Mouse (Mus musculus): Measurements from ENCODE around the gene Fam187b.
"Not testable (repeated sequence)": the region's sequence is repeated elsewhere in the genome, so short reads cannot be mapped to it uniquely, and the experiment has no call there.

Fam187b gene

GRCm38 (mm10) chr7:30973501-30974289 is at the start of gene Fam187b:
Gene Fam187b (plus strand): TSS chr7:30973790.
- DNase-seq (ENCODE audit: inconsistent age in 2 of 2, low spot score in 1 of 2), result peak; percentile 91 to 97

GRCm38 (mm10) chr7:30924071-30924470 is 49.5 kb upstream of the Fam187b start:
- DNase-seq (ENCODE audit: inconsistent age in 2 of 2, low spot score in 1 of 2), result no peak

DNA sequence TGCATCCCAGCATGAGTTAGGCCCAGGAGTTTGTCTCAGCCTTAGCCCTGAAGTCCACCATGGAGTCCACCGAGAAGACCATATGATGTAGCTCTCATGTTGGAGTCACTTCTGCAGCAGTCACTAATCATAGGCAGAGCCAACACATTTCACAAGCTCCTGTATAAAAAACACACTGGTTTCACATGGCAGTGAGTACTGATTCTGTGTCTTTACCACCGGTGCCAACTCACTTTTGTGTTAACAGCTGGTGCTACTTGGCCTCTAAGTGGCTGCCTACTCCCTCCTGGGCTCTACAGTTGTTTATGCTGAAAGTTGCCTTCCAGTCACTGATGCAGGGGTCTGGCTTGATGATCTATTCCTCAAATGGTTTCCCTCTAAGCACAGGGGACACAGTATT is 49.0 kb upstream of the Fam187b start, which contains the start of gene Hamp2:
Gene Hamp2 (minus strand): TSS at position 101 of the 400 bp plus-strand sequence.
- DNase-seq (ENCODE audit: inconsistent age in 2 of 2, low spot score in 1 of 2), result not testable (repeated sequence)

DNA sequence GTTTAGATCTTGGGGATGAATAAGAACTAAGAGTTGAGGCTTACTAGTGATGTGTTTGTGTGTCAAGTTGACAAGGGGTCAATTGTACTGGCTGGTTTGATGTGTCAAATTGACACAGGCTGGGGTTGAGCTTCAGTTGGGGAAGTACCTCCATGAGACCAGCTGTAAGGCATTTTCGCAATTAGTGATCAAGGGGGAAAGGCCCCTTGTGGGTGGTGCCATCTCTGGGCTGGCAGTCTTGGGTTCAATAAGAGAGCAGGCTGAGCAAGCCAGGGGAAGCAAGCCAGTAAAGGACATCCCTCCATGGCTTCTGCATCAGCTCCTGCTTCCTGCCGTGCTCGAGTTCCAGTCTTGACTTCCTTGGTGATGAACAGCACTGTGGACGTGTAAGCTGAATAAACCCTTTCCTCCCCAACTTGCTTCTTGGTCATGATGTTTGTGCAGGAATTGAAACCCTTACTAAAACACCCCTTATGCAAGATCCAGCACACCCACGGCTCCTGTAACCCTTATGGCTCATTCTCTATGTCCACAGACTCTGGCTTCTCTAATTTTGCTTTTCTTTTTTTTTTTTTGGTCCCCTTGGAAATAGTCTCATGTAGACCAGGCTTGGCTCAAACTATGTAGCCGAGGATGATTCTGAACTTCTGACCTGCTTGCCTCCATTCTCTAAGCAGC is 38.0 kb upstream of the Fam187b start:
- DNase-seq (ENCODE audit: inconsistent age in 2 of 2, low spot score in 1 of 2), result not testable (repeated sequence)

GRCm38 (mm10) chr7:30940070-30940469 is 33.5 kb upstream of the Fam187b start:
- DNase-seq (ENCODE audit: inconsistent age in 2 of 2, low spot score in 1 of 2), result not testable (repeated sequence)

DNA sequence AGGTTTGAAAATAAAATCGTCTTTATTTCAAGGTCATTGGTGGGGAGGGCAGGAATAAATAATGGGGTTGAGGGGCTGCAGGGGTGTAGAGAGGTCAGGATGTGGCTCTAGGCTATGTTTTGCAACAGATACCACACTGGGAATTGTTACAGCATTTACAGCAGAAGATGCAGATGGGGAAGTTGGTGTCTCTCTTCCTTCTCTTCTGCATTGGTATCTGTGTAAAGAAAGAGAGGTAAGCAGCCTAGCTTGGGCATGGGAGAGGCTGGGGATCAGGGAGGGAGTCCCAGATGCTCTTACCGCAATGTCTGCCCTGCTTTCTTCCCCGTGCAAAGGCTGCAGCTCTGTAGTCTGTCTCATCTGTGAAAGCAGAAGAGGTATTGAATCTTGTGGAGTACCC is 31.2 kb upstream of the Fam187b start:
- not testable (repeated sequence) for DNase-seq (ENCODE audit: inconsistent age in 2 of 2, low spot score in 1 of 2)

DNA sequence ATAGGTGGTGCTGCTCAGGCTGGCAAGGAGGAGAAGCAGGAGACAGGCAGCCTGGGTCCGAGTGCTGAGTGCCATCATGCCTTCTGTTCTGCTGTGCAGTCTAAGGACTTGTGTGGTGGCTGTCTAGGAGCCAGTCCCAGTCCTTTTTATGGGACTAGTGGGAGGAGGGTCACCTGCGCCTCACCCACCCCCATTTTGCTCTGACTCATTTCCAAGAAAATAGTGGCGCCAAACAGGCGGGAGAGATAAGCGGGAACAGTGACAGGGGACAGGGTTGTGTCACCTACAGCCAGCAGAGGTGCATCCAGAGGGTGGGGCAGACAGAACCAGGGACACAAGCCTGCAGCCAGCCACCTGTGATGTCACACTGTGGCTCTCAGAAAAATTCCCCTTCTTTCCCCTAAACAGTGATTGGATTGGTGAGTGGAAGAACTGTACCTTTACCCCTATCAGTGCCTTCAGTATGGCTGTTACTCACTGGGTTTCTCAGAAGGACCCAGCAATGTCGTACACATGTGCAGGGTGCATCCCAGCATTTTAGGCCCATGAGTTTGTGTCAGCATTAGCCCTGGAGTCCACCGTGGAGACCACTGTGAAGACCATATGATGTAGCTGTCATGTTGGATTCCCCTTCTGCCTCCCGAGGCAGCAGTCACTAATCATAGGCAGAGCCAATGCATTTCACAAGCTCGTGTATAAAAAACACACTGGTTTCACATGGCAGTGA is 29.5 kb upstream of the Fam187b start, which contains the start of gene Hamp:
Gene Hamp (minus strand): TSS at position 124 of the 727 bp plus-strand sequence.
- no peak for DNase-seq (ENCODE audit: inconsistent age in 2 of 2, low spot score in 1 of 2)

DNA sequence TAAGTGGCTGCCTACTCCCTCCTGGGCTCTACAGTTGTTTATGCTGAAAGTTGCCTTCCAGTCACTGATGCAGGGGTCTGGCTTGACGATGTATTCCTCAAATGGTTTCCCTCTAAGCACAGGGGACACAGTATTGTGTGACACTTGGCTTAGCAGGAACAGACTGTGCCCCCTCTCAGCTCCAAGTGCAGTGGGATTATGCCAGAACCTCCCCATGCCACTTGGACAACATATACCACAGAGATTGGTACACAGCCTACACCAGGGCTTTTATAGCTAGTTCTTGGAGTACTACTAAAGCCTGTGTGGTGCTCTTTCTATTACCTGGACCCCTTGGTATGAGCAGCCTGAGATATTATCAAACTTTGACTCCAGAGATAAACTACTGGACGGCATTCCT is 28.9 kb upstream of the Fam187b start:
- DNase-seq (ENCODE audit: inconsistent age in 2 of 2, low spot score in 1 of 2), result peak in 1 of 2 experiments; percentile 18

- peak in 1 of 2 experiments; percentile 33 for DNase-seq (ENCODE audit: inconsistent age in 2 of 2, low spot score in 1 of 2)
Measured at GRCm38 (mm10) chr7:30945466-30945865, 28.1 kb upstream of the Fam187b start.

GRCm38 (mm10) chr7:30945876-30946275 is 27.7 kb upstream of the Fam187b start:
- peak in 1 of 2 experiments; percentile 19 for DNase-seq (ENCODE audit: inconsistent age in 2 of 2, low spot score in 1 of 2)

DNA sequence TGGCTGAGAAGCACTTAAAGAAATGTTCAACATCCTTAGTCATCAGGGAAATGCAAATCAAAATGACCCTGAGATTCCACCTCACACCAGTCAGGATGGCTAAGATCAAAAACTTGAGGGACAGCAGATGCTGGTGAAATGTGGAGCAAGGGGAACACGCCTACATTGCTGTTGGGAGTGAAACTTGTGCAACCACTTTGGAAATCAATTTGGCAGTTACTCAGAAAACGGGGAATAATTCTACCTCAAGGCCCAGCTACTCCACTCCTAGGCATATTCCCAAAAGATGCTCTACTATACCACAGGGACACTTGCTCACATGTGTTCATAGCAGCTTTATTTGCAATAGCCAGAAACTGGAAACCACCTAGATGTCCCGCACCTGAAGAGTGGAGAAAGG is 23.7 kb upstream of the Fam187b start:
- peak in 1 of 2 experiments; percentile 81 for DNase-seq (ENCODE audit: inconsistent age in 2 of 2, low spot score in 1 of 2)

DNA sequence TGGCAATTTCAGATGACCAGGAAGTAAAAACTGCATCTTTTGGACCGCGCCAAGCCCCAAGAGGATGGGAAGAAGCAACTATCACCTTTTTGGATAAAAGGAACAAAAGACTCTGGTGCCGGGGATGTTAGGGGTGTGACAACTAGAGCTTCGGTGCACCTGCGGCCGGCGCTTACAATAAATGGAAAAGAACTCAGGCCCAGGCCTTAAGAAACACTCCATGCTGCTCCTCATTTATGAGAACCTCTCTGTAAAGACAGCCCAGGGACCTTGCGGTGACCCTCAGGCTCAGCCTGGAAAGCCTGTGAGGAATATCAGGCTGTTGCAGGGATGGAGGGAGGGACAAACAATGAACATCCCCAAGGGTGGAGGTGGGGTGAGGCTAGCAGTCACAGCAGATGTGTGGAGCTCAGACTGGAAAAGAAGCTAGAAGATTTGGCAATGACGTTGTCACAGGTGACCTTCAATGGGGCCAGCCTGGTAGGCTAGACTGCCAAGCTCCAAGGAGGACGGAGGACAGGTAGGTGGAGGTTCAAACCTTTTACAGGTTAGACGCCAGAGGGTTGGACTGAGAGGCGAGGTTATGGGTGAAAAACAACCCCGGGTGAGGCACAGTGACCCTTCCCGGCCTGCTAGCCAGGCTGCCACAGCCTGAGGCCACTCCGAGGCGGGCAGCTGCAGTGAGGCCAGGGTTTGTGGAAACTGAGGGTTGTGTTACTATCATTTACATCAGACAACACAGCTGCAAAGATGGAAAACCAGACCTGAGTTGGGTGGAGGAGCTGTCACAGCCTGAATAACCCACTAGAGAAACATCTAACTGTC is 20.9 kb upstream of the Fam187b start:
- peak in 1 of 2 experiments; percentile 57 for DNase-seq (ENCODE audit: inconsistent age in 2 of 2, low spot score in 1 of 2)

- peak; percentile 37 to 63 for DNase-seq (ENCODE audit: inconsistent age in 2 of 2, low spot score in 1 of 2)
Measured at GRCm38 (mm10) chr7:30953459-30953858, 20.1 kb upstream of the Fam187b start.

- peak; percentile 86 to 93 for DNase-seq (ENCODE audit: inconsistent age in 2 of 2, low spot score in 1 of 2)
Measured at GRCm38 (mm10) chr7:30954036-30954435, 19.6 kb upstream of the Fam187b start.

- DNase-seq (ENCODE audit: inconsistent age in 2 of 2, low spot score in 1 of 2), result no peak
Measured at GRCm38 (mm10) chr7:30954971-30955520, 18.5 kb upstream of the Fam187b start.

DNA sequence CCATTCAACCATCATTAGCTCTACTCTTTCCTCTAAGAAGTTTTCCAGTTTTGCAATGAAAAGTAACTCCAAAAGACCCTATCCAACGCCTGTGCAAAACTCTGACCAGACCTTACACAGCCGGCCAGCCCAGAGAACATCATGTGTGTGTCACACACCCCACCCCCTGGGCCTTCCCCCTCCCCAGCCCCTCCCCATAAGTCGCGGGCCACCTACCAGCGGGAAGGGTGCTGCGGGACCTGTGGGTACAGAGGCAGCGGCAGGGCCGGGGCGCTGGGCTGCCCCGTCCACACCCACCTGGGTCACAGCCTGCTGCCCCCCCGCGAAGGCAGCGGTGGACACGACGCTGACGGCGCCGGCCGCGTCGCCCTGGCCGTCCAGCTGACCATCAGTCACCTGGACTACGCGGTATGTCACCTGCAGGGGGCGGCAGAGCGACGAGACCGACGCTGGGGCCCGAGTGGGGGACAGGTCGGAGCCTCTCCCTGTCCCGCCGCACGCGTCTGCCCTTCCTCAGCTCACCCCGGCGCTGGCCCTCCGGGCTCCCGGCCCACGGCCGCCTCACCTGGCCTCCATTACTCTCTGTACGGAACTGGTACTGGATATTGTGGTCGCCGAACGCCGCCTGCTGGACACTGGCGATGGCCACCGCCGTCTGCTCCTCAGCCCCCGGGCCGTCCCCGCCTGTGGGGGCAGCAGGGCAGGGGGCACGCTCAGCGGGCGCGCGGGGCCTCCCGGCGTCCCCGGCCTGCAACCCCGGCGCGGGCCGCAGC is 17.8 kb upstream of the Fam187b start:
- DNase-seq (ENCODE audit: inconsistent age in 2 of 2, low spot score in 1 of 2), result peak; percentile 94 to 96

- no peak for DNase-seq (ENCODE audit: inconsistent age in 2 of 2, low spot score in 1 of 2)
Measured at GRCm38 (mm10) chr7:30956357-30956751, 17.2 kb upstream of the Fam187b start.

DNA sequence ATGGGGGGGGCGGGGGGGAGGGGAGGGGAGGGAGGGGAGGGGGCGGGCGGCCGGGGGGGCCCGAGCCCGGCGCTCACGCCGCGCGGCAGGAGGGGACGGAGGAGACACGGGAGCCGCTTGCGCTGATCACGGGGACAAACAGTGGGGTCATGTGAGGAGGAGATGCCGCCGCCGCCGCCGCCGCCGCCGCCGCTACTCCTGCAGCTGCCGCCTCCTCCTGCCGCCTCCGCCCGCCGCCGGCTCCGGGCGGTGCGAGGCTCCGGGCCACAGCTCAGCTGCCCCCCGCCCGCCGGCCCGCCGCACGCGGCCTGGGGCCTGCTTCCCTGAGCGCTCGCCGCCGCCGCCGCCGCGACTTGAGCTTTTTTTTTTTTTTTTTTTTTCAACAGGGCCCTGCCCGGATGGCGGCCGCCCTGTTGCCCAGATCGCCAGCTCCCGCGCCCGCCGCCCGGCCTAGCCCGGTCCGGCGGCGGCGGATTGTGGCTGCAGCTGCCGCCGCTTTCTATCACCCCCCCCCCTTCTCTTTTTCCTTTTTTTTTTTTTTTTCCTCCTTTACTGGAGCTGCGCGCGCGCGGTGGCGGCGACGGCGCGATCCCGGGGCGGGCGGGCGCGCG is 16.7 kb upstream of the Fam187b start, which contains the start of gene Usf2:
Gene Usf2 (minus strand): TSS at position 48 of the 611 bp plus-strand sequence.
- peak; percentile 89 to 93 for DNase-seq (ENCODE audit: inconsistent age in 2 of 2, low spot score in 1 of 2)

GRCm38 (mm10) chr7:30957367-30957783 is 16.2 kb upstream of the Fam187b start:
- peak; percentile 95 to 99 for DNase-seq (ENCODE audit: inconsistent age in 2 of 2, low spot score in 1 of 2)
